Mouse (Mus musculus): Measurements from ENCODE around the gene Pik3cb.

The Pik3cb gene

DNA sequence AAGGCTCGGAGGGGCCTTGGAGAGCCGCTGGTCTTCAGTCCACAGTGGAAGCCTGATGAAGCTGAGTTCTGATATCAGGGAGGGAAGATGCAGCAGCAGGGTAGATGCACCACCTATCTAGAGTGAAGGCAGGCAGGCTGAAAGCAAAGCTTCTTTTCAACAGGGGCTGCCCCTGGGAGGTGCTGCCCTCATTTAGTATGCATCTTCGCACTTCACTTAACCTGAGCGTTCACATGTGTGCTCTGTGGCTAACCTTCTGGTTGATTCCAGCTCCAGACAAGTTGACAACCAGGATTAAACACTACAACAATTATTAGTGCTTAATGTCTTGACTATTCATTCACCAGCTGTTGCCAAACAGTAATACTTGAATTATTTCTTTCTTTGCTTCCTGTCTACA lies 146.3 kb downstream of the Pik3cb start:
- ChIA-PET POLR2A (interaction anchor here in 3 of 4 experiments (0.7 to 1.5 kb wide), 4 partner anchors 9 to 181 kb away, joined by 3 to 6 read pairs (median 3); no protein-coding TSS in a partner anchor), CTCF (interaction anchor here in 1 of 4 experiments (0.5 kb wide), 1 partner anchor 166 kb away, joined by 3 read pairs; no protein-coding TSS in a partner anchor)

DNA sequence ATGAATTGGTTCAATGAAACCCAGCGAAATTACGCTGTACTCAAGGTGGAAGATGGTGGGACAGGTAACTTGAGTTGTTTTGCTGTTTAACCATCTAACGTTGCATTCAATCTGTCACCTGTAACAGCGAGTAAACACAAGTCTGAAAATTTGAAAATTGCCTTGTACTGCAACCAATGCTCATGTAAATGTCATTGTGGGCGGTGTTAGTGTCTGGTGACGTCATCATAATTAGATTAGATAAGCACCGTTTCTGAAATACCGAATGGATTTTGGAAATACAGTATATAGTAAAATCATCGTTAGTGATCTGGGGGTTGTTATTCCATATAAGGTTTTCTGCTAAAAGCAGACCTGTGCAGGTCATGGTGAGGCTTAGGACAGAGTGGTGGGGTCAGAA lies 153.3 kb downstream of the Pik3cb start:
- ChIA-PET POLR2A (interaction anchor here in 3 of 4 experiments (0.8 to 1.8 kb wide), 16 partner anchors 8 to 589 kb away, joined by 3 to 11 read pairs (median 3); partner anchors contain the start of genes Foxl2 (in 3 of the 3), Cep70 (in 2 of the 3), Dbr1 (in 1 of the 3) and Pik3cb (in 1 of the 3)), CTCF (interaction anchor here in 2 of 4 experiments (0.9 to 1.4 kb wide), 6 partner anchors 9 to 463 kb away, joined by 3 to 8 read pairs (median 5); partner anchors contain the start of gene Esyt3 (in 1 of the 2))

Data from embryonic stem cell, embryonic (primary cell).